Mouse (Mus musculus) naive thymus-derived CD4-positive, alpha-beta T cell, adult 2 months (primary cell): ENCODE measurements around the gene Inpp4b.
A peak's percentile ranks its signal among the peaks of the same experiment; 100 is the strongest.

Source experiments
- DNase-seq: peaks from one replicate; pipeline ENCODE4 v3.0.0-alpha.2; 2011; ENCODE audit warnings: low read depth

The Inpp4b gene

DNA sequence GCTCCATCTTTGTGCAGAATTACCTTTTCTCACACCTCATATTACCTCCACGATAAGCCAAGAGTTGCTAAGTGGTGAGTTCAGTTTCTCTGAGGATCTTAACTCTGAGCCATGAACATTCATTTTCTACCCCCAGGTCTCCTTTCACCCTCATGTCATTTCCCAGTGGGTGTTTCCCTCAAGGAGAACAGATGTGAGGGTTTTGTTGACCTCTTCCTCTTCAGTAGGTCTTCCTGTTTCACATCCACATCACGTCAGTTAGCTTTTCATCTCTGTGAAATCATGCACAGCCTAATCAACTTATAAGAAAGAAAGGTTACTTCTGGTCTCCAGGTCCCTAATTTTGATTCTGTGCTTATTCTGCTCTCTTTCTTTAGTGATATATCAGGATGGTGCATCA is 124.4 kb downstream of the Inpp4b start:
- DNase-seq = no peak

DNA sequence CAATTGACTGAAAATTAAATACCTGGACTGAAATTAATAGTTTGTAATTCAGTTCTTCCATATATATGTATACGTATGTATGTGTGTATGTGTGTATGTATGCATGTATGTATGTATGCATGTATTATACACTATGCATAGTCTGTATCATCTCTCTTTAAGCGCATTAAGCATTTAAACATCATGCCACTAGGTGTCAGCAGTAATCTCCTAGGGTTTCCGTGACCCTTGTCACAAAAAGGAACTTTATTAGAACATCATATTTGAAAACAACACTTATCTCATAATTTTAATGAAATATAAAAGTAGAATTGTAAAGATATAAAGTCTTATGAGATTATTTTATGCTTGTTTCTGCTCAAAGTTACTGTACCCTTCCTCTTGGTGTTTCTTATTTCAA is 136.3 kb downstream of the Inpp4b start:
- DNase-seq = peak; percentile 79

DNA sequence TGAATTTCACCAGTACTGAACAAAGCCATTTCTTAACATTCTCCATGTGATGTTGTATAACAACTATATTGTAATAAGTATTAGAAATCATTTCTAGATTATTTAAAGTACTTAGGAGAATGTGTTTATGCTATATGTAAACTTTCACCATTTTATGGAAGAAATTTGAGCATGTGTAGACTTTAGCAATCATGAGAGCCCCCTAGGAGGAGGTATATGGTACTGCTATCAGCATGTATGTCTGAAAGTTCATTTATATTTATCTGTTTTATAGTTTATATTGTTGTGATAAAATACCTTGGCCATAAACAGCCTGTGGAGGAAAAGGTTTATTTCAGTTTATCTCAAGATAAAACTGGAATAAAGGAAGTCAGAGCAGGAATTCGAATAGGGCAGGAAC is 141.5 kb downstream of the Inpp4b start:
- no peak for DNase-seq

DNA sequence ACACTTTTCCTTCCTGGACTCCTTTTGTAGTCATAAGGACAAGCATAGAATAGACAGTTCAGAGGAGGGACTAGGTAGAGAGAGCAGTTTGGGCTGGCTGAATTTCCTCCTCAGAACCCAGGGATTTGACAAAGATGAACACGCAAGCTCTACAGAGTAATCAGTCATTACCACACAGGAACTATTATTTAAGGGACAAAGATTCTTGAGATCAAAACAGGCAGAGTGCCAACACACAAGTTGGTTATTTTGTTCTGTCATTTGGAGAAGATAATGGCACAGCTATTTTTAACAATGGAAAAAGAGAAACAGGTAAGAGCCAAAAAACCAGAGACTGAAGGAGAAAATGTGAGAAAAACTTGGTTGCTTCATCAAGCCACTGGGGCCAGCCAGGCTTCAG is 143.3 kb downstream of the Inpp4b start:
- DNase-seq = no peak

DNA sequence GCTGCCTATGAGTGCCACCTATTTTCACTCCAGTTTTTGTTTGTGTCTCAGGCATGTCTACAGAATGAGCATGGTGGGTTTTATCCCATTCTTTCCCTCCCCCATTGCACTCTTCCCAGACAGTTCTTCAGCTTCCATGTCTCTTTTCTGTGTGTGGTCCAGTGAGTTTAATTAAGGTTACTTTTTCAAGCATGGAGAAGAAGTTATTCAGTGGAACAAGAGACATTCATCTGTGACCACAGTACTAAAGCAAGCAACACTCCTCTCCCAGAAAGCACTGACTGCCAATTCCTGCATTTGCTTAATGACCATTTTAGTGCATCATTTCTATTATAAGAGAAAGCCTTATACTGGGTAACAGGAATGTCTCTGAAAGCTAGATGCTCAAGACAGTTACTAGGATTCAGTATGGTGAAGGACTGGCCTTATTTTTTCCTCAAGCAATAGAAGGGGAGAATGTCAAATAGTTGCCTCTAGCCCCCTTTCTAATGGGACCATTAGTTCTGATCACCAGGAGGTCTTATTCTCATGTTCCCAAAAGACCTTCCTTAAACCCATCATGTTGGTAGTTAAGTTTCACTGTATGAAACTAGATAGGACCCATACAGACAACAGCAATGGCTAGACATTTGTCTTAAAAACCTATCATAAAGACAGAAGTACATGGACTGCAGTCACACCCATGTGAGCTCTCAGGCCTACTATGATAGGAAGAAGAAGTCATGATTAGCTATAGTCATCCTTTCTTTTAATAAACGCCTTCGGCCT is 147.7 kb downstream of the Inpp4b start:
- DNase-seq = no peak

DNA sequence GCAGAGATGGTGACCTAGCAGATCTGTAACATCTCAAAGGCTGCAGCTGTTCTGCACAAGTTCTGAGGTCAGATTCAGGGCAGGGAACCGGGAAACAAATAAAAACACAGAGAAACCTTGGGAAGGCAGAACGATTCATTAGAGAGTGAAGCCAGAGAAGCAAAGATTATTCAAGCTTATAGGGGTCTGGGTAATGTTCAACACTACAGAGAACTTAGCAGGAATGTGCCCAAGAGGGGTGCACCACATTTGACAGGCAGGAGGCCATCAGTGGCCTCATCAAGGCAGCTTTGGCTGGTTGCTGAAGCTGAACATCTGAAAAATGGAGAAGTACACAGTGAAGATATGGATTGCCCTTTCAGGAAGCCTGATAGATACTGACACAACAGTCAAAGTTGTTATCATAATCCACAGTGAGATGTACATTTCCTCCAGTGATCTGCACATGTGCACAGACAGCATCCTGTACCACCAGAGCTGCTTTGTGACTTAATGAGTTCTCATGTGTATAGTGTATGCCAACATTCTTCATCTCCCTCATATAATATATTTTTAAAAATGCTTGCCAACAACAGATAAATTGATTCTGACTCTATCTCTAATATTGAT is 148.8 kb downstream of the Inpp4b start:
- peak; percentile 72 for DNase-seq

DNA sequence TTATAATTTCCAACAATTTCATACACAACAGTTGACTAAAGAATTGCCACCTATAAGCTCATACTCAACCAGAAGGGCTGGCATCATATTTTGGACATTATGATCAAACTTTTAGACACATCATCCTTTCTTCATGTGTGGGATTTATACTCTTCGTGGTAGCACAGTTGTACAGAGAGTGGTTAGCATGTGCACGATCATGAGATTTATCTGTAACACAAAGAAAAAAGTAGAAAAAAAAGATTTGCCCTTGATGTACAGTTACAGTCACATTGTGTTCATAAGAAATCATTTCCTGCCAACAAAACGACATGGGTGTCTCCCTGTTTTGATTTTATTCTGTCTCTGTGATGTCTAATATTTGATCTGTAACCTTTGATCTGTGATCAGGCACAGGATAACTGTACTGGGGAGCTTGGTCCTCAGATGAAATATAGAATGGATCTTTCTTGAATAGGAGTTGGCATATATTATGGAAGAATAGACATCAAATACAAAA is 149.4 kb downstream of the Inpp4b start:
- peak; percentile 82 for DNase-seq

DNA sequence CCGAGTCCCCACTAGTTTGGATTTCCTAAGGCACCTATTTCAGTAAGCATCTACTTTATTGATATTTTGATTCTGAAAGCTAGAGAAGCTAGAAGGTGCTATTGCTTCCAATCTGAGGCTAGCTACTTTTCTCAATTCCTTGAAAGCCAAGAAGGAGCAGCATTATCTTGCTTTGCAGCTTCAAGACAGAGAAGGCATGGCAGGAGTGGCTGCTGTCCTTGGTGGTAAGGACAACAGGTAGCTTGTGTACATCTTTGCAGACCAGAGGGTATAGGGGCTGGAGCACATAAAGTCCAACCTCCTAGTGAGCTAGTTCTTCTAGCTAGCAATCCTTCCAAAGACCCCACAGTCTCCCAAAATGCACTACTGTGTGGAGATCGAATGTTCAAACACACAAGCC is 152.5 kb downstream of the Inpp4b start:
- DNase-seq = no peak

DNA sequence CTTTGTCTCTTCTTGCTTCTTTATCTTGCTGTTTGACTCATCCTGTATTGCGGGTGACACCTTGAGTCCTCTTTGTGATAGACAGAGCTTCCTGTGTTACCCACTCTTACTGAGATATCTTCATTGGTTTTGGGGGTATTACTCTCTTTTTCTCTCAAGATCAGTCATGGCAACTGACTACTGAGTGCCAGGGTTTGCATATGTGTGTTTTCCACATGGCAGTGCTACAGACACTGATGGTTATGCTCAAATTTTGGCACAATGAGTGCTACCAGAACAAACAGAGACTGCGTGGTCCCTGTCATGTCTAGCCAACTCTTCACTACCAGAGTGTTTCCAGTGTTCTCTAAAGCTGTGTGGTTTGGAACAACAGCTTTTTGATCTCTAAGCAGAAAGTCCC is 155.3 kb downstream of the Inpp4b start:
- peak; percentile 87 for DNase-seq

DNA sequence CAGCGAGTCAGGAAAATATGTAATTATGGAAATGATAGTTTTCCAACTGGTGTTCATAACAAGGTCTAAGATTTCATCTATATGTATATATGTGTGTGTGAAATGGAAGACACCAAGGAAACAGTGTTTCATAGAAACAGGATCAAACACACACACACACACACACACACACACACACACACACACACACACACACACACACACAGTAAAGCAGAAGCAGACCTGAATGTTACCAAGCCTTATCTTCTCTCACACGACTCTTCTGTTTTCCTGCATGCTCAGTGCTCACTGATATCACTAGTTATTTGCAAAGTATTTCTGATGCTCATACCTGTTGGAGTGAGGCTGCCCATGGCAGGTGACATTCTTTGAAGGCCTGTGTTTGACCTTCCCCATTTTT is 159.9 kb downstream of the Inpp4b start:
- peak; percentile 46 for DNase-seq

DNA sequence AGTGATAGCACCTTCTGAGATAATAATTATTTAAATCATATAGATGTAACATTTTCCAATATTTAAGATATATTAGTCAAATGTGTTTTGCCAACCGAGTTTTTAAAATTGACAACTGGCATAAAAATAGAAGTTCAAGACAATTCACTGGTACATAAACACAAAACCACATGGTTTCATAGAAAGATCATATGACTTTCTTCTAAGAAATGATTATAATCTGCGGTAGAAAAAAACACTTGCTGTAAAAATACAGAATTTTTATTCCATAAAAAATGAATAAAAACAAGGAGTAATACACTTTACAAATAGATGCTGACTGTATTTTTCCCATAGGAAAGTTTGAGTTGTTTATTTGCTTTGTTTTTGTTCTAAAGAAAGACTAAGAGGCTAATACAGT is 160.6 kb downstream of the Inpp4b start:
- no peak for DNase-seq

DNA sequence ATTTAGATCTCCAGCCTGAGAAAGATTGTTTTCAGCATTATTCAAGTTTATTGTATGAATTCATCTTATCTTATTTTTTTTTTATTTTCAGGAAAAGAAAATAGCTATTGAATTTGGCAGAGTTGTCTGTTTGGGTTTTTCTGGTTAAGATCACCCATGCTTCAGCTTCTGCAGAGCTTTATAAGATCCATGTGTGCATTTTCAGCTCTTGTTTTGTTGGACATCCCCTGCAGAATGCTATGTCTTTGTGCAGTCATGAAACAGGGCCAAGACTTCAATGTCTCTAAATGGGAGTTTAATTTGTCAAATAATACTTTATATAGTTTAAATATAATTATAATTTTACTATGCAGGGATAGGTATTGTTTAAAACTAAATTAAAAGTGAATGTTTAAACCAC is 170.5 kb downstream of the Inpp4b start:
- no peak for DNase-seq

DNA sequence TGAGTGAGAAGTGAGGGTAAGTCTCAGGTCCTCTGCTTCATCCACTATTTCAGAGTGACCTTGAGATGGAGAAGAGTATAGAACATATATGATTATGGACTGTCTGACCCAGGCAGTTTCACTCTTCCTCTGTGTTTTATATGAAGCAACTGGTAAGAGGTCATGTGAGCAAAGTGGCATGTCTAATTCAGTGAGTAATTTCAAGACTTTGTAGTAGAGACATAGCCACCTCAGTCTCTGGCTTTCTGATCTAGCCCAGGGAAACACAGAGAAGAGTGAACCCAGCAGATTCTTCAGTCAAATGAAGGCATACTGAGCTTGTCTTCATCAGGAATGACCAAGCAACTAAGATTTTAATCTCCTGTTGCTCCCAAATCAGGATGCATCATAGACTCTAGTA is 172.1 kb downstream of the Inpp4b start:
- peak; percentile 11 for DNase-seq

DNA sequence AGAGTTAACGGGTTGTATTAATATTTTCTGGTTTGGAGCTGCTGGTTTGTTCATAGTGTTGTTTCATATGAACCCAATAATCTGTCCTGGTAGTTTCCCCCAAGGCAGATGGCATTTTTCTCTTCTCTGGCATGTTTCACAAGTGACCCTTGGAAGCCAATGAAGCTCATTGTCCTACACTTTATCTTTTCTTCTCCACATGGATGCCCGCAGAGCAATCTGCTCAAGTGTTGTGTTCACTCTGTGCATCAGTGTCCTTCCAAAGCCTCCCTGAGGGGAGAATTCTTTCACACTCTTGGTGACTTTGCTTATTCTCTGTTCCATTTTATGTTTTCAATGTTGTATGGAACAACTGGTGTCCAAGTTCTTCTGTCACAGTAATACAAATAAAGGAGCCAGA is 179.7 kb downstream of the Inpp4b start:
- no peak for DNase-seq

DNA sequence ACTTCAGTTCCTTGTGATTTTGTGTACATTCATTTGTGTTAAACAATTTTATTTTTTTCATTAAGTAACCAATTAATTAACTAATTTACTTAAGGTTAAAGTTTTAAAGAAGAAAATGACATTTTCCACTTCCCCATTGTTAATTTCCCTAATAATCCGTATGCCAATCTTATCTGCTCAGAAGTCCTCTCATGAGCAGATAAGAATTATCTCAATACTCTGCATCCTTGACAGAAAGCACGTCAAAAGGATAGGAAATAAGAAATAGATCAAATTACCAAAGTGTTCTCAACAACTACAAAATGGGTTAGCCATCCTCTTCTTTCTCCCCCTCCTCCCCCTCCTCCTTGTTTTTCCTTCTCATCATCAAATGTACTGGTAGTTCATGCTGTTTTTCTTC is 182.2 kb downstream of the Inpp4b start:
- DNase-seq = no peak

DNA sequence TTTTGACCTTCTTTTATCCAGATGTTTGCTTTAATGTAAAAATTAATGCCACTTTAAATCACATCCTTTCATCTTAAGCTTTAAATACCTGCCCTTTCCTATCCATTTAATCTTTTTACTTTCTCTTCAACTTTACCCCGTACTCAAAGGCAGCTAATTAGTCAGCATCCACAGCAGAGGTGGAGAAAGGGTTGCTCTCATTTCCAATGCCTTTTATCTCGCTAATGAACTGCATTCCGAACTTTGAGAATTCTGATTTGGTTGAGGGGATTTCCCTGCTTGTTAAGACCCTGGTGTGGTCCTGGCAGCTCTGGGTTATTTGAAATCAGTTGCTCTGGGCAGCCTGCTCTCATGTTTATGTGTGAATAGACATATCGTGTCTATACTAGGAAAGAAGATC is 185.3 kb downstream of the Inpp4b start:
- no peak for DNase-seq

DNA sequence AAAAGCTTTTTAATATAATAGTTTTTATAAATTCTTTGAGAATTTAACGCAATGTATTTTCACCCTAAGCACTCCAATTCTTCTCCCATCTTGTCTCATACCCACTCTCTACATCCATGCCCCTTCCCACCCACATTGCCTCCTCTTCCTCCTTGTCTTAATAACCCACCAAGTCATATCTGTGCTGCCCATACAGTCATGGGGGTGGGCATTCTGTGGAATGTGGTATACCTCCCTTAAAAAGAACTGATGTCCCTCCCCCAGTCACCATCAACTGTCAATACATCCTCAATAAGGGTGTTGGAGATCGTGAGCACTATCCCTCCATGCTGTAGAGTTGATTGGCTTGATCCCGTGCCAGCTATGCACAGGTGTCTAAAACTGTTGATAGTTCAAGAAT is 196.0 kb downstream of the Inpp4b start:
- DNase-seq = no peak

DNA sequence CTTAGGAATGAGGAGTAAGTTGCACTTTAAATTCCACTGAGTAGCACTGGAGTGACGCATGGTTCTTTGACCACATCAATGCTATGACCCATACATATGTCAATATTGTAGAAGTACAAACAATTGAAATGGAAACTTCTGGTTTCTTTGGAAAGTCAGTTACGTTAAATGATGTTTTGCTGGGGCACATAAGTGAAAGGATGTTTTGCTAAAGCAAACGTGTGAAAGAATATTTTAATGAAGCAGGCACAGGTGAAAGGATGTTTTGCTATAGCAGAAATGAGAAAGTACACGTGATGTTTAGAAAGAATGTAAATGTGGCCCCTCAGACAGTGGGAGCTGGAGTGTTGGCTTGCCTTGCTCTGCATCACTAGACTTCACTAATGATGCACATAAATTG is 216.2 kb downstream of the Inpp4b start:
- peak; percentile 74 for DNase-seq

DNA sequence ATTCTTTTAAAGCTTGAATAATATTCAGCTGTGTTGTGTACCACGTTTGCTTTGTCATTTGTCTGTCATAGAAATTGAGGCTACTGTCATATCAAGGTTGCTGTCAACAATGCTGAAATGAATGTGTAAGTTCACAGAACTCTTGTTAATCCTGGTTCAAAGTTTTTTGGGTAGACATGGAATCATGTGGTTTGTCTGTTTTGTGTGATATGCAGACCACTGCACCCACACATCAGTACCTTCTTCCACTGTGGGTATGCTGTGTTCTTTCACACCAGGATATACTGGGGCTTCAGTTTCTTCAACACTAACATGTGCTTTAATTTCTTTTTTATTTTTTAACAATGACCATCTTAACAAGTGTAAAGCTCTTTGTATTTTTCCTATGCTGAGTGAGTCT is 220.0 kb downstream of the Inpp4b start:
- DNase-seq = no peak

DNA sequence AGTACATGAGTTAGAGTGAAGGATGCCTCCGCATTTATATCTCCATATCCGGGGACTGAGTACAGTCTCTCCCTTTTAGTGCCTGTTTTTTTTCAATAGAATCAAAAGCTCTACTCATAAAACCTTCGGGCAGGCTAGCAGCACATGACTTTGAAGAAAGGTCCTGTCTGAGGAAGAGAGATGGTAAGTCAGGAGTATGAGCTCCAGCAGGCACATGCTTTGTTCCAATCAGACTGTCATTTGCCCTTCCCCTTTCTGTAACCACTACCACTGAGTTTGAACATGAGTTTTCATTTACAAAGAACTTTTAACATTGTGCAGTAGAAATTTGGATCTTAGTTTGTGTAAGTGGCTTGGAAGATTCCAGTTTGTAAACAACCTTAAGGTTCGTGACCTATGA is 223.1 kb downstream of the Inpp4b start:
- DNase-seq = no peak

DNA sequence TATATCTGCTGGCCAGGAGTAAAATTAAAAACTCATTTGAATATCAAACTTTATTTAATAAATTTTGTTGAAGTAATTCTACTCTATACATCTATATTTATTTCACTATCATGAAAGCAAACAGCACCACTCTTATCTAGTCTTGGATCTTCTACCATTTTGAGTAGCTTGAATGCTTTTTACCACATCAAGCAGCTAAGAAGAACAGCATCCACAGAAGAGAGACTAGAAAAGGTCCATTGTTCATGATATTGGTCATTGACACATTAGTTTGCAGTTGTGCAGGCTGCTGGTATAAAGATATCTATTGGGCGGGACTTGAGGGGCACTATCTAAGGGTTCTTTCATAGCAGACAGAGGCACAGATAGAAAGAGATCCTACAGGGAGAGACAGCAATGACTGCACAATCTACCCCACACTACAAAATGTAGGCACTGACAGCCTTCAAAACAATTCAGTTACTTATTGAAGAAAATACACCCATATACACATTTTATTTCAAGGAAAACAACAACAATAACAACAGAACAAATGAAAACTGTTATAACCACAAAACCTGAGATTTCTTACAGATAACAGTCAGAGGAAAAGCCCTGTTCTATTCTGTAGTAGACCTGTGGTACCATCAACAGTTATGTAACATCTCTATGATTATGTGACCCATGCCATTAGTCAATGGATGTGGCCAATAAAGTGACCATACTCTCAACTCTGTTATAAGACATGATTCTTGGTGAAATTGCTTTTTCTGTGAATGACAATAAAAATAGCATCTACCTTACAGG is 230.2 kb downstream of the Inpp4b start:
- peak; percentile 46 for DNase-seq

DNA sequence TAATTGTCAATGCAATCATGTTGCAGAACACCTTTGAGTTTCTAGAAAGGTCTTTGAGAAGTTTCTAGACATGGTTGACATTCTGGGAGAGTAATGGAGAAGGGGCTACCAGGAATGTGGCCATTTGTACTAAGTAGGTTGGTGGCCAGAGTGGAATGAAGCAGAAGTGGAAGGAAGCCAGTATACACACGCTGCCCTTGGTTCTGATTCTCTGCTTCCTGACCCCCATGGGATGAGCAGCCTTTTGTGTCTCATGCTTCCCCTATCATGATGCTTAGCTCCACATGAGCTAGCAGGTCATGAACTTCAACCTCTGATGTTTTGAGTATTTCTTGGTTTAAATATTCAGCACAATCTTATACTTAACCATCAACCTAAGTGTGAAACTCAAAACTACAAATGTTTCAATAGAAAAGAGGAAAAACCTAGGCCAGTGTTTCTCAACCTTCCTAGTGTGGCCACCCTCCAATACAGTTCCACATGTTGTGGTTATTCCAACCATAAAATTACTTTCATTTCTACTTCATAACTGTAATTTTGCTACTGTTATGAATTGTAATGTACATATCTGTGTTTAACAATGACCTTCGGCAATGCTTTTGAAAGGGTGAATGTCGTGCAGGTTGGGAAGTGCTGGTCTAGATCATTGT is 233.0 kb downstream of the Inpp4b start:
- no peak for DNase-seq

DNA sequence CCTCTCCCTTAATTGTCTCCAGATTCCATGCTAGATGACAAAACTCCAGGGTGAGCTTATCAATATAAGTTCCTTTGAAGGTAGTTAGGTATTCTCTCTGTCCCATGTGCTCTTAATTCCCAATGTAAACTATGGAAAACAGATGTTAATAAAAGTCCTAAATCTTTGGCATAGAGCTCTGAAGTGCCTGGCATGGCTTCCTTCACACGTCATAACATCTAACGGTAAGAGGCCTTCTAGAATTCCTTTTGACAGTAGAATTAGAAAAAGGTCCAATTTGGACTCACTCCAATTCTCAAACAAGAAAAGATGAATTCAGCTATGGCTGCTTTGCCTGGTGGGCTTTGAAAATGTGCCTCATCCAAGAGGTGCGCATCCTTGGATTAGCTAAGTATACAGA is 236.6 kb downstream of the Inpp4b start:
- DNase-seq = no peak
